Mouse (Mus musculus): Measurements from ENCODE around the gene Cplx2.
A peak's percentile ranks its signal among the peaks of the same experiment; 100 is the strongest.

Gene Cplx2

GRCm38 (mm10) chr13:54404205-54404604 lies 33.1 kb downstream of the Cplx2 start:
- DNase-seq: no peak

GRCm38 (mm10) chr13:54405805-54406204 lies 34.7 kb downstream of the Cplx2 start:
- DNase-seq: no peak

GRCm38 (mm10) chr13:54411656-54412055 lies 40.5 kb downstream of the Cplx2 start:
- peak; percentile 74 for DNase-seq

- DNase-seq: no peak
Observed at GRCm38 (mm10) chr13:54412236-54412635, 41.1 kb downstream of the Cplx2 start.

GRCm38 (mm10) chr13:54412721-54413120 lies 41.6 kb downstream of the Cplx2 start:
- peak; percentile 79 for DNase-seq

- peak; percentile 77 for DNase-seq
Observed at GRCm38 (mm10) chr13:54415059-54415458, 43.9 kb downstream of the Cplx2 start.

GRCm38 (mm10) chr13:54418781-54419327 lies 47.7 kb downstream of the Cplx2 start:
- DNase-seq: peak; percentile 79

- DNase-seq: peak; percentile 73
Observed at GRCm38 (mm10) chr13:54420226-54420625, 49.1 kb downstream of the Cplx2 start.

- DNase-seq: peak; percentile 89
Observed at GRCm38 (mm10) chr13:54425269-54425668, 54.1 kb downstream of the Cplx2 start.

GRCm38 (mm10) chr13:54426781-54427655 lies 55.9 kb downstream of the Cplx2 start:
- DNase-seq: peak; percentile 81

- DNase-seq: no peak
Observed at GRCm38 (mm10) chr13:54428771-54429170, 57.6 kb downstream of the Cplx2 start.

- DNase-seq: peak; percentile 80
Observed at GRCm38 (mm10) chr13:54430051-54430450, 58.9 kb downstream of the Cplx2 start.

- DNase-seq: peak; percentile 74
Observed at GRCm38 (mm10) chr13:54431161-54431560, 60.0 kb downstream of the Cplx2 start.

All from heart, adult 11 months (tissue).